Mouse (Mus musculus): ENCODE measurements around the gene Ech1.

Gene Ech1

GRCm38 (mm10) chr7:28803756-28804155 is 21.3 kb upstream of the Ech1 start:
- DNase-seq: no peak

DNA sequence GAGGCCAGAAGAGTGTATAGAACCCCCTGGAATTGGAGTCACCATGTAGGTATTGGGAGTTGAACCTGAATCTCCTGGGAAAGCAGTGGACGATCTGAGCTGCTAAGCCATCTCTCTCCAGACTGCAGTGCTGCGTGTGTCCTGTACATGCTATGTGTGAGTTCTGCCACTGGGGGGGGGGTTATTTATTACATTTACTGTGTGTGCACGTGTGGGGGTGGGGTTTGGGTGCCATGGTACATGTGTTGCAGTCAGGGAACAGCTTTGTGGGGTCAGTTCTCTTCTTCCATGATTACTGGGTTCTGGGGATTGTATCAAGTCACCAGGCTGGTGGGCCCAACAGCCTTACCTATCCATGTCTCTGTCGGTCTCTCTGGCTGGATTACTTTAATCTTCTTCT is 18.1 kb upstream of the Ech1 start:
- no peak for DNase-seq

- DNase-seq: no peak
Observed at GRCm38 (mm10) chr7:28807641-28808220, 17.3 kb upstream of the Ech1 start.

- peak; percentile 86 for DNase-seq
Observed at GRCm38 (mm10) chr7:28808221-28808941, 16.6 kb upstream of the Ech1 start, which contains the start of gene Hnrnpl. Gene Hnrnpl, plus strand, starts transcription at chr7:28808541.

- DNase-seq: peak; percentile 98
Observed at GRCm38 (mm10) chr7:28808957-28809393, 16.0 kb upstream of the Ech1 start.

DNA sequence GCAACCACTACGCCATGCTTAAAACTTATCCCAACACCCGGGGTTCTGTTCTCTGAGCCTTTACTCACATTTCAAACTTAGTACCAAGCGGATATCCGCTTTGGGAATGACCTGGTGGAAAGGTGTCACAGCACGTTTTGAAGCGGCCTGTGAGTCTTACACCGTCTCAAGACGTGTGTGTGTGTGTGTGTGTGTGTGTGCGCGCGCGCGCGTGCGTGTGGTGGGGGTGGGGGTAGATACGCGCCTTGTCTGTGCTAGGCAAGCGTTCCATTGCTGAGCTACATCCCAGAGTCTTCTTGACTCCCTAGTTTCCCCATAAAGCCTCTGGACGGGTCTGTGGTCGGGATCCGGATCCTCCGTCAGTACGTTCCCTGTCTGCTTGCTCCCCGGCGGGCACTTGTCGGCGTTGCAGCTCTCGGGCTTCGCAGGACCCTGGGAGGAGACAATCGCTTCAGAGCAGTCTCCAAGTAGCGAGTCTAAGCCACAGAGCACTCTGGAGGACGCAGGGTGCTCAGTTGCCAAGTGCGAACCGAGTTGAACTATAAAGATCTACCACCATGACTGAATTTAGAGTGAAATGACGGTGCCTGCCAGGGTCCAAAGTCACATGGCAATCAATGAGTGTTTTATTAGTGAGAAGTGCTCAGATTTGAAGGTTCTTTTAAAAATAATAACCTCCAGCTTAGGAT is 15.5 kb upstream of the Ech1 start:
- DNase-seq: peak; percentile 83

DNA sequence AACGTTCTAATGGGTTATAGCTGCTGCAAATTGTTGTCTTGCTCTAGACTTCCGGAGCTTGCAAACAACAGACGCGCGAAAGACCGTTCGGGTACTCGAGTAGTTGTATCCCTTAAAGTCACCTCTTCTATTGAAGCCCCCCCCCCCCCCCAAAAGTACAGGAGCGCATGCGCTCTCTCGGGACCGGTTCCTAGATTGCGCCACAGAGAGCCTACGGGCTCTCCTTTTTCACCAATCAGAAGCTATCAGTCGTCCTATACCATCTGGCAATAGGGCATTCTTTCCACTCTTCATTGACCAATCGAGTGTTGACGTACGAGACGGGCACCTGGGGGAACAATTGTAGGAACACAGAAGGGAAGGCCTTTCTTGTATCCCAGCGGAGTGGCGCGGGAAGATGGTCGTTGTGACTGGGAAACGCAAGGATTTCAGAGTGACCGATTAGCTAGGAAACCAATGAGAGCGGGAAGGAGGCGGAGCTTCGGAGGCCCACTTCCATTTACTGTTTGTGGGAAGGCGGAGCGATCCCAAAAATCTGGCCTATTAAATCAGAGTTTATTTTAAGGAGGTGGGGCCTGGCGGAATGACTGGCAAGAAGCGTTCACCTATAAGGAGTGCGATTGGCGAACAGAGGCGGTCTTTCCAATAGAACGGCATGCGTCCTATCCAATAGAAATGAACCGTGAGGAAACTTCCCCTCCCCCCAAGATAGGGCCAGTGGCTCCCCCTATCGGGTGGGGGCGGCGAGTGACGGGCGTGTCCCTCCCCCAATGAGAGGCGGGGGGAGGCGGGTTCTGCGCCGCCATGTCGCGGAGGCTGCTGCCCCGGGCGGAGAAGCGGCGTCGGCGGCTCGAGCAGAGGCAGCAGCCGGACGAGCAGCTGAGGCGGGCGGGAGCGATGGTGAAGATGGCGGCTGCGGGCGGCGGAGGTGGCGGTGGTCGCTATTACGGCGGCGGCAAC is 14.6 kb upstream of the Ech1 start:
- peak; percentile 99 for DNase-seq

GRCm38 (mm10) chr7:28811228-28811627 is 13.8 kb upstream of the Ech1 start:
- DNase-seq: peak; percentile 97

GRCm38 (mm10) chr7:28811640-28812275 is 13.3 kb upstream of the Ech1 start:
- no peak for DNase-seq

DNA sequence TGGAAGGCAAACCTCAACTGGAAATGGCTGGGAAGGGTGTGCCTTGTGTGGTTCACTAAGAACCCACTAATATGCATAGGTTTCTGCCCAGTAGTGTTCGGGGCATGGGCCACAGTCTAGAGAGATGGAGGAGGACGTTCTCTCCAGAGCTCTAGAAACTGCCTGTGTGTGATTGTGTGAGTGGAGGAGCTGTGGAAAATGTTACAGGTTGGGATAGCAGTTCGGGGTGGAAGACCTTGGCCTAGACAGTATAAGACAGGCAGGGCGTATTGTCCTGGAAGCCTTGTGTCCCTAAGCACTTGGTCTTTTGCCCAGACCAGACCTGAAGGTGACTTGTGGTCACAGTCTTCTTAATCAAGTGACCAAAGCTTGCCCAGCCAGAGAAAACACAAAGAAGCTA is 12.6 kb upstream of the Ech1 start:
- DNase-seq: no peak

DNA sequence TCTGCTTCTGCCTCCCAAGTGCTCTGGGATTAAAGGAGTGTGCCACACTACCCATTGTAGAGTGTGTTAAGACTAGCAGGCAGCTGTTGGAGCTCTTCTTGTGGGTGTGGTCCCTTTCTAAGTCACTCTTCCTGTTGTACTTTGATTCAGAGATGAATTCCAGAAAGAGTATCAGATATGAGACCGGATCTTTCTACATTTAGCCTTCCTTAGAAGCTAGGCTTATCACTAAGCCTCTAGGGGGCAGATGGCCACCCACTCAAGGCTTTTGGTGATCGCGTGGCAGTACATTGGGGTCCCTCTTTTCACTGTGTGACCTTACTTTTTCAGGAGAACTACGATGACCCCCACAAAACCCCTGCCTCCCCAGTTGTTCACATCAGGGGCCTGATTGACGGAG is 12.1 kb upstream of the Ech1 start:
- DNase-seq: no peak

DNA sequence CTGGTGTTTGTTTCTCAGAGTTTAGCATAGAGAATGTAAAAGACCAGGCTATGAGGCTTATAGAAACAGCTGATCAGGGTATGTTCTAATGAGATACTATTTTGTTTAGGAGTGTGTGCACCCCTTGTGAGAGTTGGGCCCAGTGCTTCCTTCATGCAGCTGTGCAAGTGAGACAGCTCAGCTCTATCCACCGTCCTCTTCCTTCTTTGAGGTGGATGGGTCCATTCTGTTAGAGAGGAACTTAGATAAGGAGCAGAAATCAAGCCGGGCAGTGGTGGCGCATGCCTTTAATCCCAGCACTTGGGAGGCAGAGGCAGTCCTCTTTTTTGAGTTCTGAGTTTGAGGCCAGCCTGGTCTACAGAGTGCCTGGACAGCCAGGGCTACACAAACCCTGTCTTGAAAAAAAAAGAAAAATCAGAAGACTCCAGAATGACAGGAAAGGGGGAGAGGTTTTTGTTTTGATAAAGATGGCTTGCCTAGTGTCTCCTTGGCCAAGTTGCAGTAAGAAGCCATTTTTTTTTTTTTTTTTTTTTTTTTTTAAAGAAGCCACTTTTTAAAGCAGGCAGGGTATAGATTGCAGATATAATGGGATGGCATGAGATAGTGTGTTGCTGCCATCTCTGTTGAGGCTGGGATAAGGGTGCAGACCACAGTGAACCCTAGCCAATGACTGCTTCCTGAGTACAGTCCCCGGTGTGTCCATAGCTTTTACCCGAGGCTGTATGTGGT is 10.5 kb upstream of the Ech1 start:
- DNase-seq: no peak

GRCm38 (mm10) chr7:28815230-28815629 is 9.8 kb upstream of the Ech1 start:
- no peak for DNase-seq

DNA sequence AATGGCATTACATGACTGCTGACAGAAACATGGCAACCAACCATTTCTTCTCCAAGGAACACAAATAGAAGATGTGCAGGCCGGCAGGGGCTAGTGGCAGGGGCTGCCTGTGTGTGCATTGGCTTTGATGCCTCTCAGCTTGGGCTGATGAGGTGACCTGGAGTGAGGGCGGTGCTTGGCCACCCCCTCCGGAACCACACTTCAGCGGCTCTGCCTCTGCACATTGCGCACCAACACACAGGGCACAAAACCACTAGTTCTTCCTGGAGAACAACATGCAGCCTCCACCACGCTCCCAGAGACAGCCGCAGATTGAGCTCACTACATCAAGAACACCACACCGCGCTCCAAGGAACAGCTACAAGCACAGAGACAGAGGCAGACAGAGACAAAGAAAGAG is 8.8 kb upstream of the Ech1 start:
- no peak for DNase-seq

- no peak for DNase-seq
Observed at GRCm38 (mm10) chr7:28816920-28817319, 8.1 kb upstream of the Ech1 start.

DNA sequence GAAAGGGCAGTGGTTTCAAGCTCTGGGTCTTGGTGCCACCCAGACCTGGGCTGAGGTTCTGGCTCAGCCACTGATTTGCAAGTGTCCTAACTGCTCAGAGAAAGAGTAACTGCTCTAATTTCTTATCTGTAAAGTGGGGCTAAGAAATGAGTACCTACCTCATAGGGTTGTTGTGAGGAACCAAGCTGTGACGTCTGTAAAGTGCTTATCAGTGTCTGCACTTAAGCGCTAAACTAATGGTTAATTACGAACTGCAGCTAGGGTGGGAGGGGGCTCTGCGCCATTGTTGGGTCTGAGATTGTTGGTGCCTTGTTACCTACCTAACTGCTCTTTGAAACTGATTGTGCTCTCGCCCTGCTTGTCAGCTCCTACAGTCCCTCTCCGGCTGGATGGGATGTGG is 7.5 kb upstream of the Ech1 start:
- no peak for DNase-seq

GRCm38 (mm10) chr7:28817957-28818356 is 7.1 kb upstream of the Ech1 start:
- DNase-seq: no peak

GRCm38 (mm10) chr7:28818436-28818835 is 6.6 kb upstream of the Ech1 start:
- no peak for DNase-seq

- DNase-seq: no peak
Observed at GRCm38 (mm10) chr7:28818861-28819452, 6.1 kb upstream of the Ech1 start.

DNA sequence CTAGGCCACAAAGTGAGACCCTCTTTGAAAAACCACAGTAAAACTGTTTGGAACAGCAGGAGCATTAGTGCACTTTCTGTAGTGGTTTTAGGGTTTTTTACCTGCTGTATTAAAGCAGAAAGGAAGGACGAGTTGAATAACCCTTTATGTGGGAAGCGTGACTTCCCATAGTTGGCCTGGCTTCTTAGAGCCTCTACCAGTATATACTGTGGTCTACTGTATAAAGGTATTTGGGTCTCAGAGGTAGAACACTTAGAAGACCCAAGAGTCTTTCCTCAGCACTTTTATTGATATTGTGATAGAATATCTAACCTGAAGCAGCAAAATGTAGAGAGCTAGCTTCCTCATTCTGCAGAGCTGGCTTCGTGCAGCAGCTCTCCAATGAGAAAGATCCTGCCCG is 5.4 kb upstream of the Ech1 start:
- no peak for DNase-seq

Data from embryo, embryonic 11 days (tissue).